Mouse (Mus musculus) kidney, adult 9 months (tissue): Measurements from ENCODE around the gene Bcl2.
A peak's percentile ranks its signal among the peaks of the same experiment; 100 is the strongest.

Experiments
- DNase-seq: peaks from one replicate; pipeline ENCODE4 v3.0.0; 2022

The Bcl2 gene

DNA sequence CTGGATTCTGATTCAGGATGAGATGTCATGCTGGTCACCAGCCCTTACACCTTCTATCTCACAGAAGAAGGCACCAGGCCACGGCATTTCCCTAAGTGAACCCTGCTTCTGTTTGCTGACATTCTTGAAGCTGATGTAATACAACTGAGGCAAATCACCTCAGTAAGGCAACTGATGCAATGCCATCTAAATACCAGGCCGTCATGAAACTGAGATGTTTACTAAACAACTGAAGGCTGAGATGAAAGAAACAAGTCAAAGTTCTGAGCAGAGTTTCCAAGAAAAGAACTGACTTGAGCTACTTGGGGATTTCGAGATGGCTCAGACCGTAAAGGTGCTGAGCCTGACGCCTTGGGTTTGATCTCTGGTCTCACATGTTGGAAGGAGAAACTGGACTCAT lies 97.1 kb downstream of the Bcl2 start:
- no peak for DNase-seq

DNA sequence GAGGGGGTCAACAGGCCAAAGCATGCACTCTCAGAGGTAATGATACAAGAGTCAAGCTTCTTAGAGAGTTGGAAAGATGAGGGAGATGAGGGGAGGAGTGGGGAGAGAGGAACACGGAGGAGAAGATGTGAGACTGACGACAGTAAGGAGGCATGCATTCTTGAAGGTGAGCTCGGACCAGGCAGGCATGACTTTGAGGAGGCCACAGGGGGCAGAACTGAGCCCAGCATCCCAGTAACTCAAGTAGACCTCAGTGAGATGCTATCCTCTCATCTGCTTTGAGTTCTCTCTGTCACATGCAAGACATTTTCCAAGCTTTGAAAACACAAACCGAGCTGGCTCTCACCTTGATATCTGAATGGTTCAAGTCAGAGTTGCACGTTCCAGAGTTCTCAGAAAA lies 100.7 kb downstream of the Bcl2 start:
- DNase-seq = no peak

DNA sequence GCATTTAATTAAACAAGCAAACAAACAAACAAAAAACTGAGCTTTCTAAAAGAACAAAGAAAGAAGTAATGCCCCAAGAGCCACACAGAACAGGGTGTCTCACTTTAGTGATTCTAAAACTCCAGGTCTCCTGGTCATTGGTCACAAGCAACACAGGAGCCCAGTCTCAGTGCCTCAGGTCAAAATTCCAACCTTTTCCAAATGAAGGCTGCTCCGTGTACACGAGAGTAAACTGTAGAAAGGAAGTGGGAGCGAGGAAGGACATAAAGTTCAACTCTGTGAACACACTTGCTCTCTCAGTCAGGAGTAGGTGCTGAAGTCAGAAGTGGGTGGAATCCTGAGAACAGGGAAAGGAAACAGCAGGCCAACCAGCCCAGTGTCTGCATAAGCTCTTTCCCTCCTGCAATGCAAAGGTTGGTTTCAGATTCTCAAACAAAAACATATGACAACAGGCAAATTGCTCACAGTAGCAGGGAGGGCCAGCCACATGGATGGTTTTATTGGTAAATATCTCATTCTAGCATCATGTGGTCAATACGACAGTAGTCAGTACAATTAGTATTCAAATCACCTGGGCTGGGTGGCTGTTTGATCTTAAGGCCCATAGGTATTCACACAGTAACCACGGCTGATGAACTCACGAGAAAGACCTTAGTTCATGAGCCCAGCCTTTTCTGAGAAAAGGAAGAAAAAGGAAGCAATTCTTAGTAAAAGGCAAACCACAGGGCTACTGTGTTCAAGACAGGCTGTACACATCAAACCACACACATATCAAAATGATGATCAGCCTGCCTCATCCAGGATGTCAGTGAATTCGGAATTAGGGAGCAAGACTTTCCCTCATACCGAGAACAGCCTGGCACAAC lies 101.7 kb downstream of the Bcl2 start:
- DNase-seq = peak; percentile 35

DNA sequence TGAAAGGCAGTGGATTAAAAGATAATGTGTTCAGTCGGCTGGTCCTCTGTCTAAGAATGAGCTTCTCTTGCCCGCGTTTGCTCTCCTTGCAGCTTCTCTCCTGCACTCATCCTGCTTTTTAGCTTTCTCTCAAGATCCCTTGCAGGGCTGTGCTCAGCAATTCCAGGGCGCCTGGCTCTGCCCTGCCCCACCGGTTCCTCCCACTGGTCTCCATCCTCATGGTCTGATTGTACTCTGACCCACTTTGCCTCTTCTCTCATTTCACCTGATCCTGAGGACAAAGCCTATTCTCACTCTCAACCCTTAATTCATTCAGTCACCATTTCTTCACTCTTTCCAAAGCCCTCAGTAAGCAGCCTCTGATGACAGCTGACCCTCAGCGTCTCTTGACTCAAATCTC lies 102.8 kb downstream of the Bcl2 start:
- no peak for DNase-seq

- DNase-seq = no peak
Observed at GRCm38 (mm10) chr1:106608098-106608778, 105.8 kb downstream of the Bcl2 start.

DNA sequence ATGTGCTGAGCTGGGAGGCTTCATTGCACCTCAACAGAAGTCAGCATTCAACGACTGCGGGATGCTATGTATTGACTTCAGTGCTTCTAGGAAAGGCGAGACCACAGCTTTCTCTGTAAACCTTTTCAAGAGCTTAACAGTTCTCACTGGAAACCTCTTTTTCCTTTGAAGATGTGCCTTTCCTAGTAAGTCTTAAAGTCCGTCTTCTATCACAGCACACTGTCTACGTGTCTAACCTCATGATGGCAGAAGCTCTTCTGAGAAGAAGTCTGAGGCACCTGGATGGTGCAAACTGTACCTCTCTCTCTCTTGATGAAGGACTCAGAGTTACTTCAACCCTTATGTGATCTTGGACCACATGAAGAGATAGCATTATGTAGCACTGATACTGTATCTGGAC lies 107.1 kb downstream of the Bcl2 start:
- DNase-seq = no peak

GRCm38 (mm10) chr1:106603406-106603805 lies 110.7 kb downstream of the Bcl2 start:
- no peak for DNase-seq

DNA sequence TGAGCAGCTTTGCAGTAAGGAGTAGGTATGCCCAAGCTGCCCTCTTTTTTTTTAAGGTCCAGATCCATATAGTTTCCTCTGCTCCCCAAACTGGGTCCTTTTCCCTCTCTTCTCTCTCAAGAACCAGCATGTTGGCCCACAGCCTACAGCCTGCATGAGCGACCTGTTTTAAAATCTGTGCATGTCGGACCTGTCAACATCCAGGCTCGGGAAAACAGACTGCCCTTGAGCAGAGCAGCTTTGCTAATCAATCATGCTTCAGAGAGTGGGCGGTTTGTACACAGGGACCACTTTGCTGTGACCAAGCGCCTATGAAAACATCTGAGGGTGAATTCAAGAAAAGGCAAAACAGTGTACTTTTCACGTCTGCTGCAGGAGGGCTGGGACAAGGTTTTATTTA lies 111.1 kb downstream of the Bcl2 start:
- no peak for DNase-seq

- DNase-seq = no peak
Observed at GRCm38 (mm10) chr1:106602536-106602935, 111.5 kb downstream of the Bcl2 start.

DNA sequence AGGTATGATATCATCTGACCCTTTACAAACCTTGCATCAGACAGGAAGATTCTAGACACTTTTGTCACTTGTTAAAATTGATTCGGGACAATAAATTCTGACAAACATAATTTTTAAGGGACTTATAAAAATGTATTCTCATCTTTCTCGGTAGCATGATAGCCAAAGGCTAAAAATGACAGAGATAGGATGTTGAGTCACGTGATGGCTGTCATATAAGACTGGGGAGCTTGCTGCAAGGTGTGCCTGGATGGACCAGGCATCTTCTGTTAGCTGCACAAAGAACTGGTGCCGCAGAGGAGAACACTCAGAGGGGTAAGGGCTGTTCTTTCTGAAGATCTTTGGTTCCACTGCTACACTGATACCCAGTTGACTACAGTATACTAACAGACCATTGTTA lies 112.8 kb downstream of the Bcl2 start:
- DNase-seq = no peak

DNA sequence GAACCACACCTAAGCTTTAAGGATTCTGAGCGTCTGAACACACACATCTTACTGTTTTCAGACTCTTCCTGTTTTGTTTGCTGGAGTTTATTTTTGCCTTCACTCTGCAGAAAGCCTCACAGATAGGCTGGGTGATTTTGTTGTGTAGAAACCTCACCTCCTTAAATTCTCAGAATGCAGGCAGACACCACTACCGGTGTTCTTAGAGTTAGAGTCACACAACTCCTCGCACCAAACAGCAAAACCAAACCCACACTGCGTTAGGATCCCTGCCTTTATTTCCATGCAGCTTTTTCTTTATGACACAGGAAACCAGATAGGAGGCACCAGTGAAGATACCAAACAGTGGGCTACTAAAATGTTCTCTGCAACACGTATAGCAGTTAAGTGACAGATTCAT lies 113.2 kb downstream of the Bcl2 start:
- DNase-seq = no peak

GRCm38 (mm10) chr1:106598292-106598583 lies 115.8 kb downstream of the Bcl2 start:
- DNase-seq = no peak

DNA sequence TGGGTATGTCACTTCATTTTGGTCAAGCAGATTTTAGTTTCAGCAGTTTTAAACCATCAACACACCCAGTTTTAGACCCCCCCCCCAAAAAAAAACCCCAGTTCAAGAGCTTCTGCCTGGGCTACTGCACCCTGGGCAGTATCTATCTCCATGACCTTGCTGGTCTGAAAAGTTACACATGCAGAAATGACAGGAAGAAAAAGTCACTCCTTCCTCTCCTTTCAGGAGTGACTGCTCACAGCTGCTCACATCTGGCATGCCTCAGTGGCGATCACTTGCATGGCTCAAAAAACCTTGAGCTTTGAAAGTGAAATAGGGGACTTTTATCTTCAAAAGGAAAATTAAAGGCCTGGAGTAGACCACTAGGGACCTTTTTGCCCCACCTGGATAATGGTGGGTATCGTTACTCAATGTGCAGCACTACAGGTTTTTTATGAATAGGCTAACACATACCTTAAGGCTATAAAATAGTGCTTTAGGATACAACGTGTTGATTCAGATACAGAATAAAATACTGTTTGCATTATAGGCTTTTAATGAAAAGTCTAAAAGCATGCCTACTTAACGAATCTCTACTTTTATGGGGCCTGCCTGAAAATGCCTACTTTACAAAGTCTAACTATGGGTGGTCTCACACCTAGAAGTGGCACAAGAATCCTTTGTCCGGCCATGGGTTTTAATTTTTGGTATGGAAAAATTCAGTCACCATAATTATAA lies 116.3 kb downstream of the Bcl2 start:
- DNase-seq = no peak

DNA sequence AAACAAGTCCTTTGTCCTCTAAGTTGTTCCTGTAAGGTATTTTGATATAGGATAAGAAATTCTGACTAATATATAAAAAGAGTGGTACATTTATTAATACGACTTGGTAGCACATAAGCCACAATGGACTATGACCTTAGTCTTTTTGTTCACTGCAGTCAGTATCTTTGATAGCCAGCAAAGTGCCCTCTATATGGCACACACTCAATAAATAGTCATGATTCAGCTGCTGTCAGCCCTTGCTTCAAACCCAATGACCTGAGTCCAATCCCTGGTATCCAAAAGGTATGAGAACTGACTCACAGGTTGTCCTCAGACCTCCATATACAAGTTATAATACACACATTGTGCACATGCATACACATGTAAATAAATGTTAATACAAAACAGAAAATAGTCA lies 117.7 kb downstream of the Bcl2 start:
- no peak for DNase-seq

- DNase-seq = no peak
Observed at GRCm38 (mm10) chr1:106595286-106595885, 118.7 kb downstream of the Bcl2 start.

DNA sequence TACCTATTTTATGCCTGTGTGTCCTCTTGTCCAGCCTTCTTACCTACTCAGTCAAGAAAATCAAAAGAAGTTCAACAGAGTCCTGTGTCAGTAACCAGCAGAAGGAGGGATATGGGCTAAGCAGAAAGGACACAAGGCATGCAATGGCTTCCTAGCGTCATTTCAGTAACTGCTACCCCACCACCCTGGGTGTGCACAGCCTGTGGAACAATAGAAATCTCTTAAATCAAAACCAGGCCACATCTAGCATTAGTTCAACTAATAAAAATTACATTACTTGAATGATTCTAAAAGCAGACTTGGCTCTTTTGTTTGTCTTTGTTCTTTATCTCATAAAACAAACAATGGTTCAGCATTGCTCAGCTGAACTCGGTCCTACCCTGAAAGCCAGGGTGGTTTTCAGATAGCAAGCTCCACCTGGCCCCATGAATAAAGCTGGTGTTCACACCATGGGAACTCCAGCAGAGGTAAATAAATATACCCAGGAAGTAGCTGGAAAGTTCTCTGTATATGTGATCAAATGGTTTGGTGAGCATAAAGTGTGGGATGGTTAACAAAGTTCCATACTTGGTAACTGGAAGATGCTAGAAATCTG lies 122.8 kb downstream of the Bcl2 start:
- DNase-seq = no peak

DNA sequence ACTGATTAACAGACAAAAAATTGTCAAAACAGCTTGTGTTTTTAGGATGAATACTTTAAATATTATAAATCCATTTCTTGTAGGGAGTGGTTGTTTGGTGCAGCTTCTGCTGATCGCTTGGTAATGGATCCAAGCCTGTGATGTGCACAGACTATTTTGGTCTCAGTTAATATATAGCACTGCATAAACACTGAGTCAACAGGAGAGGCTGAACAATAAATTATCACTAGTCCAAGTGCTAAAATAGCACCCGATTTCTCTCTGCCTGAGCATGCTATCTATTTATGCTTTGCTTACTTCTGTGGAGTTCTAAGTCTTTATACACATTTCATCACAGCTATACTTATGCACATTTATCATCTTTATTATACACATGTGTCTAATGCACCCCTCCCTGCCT lies 124.9 kb downstream of the Bcl2 start:
- DNase-seq = no peak

DNA sequence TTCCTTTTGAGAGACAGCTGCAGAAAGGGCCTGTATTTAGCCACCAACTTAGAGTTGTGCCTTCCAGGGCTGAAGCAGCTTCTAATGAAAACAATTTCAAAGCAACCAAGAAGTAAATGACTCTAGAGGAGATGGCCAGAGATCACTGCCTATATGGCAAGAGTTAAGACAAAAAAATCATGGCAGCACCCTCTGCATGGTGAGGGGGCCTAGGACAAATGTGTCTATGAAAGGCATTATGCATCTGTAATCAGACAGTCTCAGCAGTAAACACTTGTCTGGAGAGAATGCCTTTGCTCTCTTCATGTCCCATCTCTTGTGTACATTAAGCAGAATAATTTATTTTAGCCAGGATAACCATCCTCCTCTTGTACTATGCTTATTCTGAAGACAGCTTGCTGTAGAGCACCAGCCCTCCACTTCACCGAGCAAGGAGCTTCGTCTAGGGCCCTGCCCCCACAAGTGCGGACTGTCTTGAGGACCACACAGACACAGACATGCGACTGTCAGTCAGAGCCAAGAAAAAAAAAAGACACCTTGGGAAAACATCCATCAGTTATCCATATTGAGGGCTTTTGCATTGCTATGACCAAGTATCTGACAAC lies 126.1 kb downstream of the Bcl2 start:
- DNase-seq = no peak

- no peak for DNase-seq
Observed at GRCm38 (mm10) chr1:106586761-106587160, 127.3 kb downstream of the Bcl2 start.

DNA sequence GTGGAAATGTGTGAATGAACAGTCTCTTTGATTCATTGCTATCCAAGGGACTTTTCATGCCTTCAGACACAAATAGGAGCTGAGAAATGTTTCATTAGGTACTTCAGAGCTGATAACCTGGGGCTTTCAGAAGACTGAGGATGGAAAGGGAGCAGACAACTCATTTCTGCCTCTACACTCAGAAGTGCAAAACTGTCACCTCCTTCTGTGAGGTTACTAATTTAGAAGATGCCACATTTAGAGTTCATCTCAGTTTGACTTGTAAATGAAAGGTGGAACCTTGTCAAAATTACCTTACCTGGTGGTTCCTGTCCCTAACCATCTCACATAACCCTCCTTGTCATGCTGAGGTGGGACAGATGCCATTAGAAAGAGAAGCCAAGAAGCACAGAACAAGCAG lies 128.7 kb downstream of the Bcl2 start:
- DNase-seq = no peak

DNA sequence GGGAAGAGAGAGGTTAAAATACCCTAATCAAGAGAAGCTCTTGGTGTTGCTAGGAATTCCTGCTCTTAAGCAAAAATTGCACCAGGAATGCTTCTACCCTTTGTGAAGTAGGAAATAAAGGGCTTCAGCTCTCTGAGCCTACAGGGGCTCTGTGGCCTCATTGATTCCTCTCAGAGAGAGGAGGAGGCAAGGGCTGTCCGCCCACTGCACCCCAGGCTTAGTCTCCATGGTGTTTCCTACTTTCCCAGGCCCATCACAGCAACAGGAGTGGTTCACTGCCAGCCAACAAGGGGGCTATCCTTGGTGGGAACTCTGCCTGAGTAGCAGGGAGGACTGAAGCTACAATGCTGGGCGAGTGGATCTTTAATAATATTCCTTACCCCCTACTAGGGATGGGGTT lies 129.2 kb downstream of the Bcl2 start:
- no peak for DNase-seq

- DNase-seq = peak; percentile 76
Observed at GRCm38 (mm10) chr1:106584273-106584672, 129.8 kb downstream of the Bcl2 start.
